Mouse (Mus musculus) thymus, postnatal 25 days (tissue): ENCODE results near the gene Phf20.

Source experiments
- DNase-seq: peaks from one replicate; pipeline ENCODE4 v3.0.0; 2022

Phf20 gene

DNA sequence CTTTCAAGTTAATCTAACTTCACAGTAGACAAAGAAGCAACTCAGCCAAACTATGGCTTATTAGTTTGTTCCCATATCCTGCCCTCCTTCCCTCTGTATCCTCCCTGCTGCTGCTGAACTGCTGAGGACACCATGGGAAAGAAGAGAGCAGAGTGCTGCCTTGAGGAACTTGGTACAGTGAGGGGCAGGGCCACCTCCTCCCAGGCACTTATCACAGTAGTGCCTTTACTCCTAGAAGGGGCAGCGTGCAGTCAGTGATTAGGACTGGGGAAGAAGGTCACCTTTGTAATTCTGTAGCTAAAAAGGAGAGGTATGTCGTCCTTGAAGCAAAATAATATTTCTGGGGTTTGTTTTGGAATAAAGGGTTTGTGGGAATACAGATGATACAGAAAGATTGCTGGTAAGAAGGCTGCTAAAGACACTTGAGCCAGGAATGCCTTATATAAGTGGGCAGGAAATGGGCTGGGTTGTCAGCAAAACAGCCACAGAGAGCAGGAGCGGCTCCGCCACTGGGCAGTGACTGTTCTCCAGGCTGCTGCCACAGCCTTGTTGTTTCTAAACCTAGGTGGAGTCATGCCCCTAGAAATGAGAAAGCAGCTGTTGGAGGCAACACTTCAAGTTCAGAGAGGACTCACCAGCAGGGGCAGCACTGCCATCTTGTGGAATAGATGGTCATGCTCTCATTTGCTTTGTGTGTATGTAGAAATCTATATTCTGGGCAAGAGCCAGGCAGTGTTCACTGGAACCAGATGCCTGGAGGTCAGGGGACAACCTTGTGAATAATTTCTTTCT, 82.2 kb downstream of the Phf20 start:
- DNase-seq, result peak; percentile 88

DNA sequence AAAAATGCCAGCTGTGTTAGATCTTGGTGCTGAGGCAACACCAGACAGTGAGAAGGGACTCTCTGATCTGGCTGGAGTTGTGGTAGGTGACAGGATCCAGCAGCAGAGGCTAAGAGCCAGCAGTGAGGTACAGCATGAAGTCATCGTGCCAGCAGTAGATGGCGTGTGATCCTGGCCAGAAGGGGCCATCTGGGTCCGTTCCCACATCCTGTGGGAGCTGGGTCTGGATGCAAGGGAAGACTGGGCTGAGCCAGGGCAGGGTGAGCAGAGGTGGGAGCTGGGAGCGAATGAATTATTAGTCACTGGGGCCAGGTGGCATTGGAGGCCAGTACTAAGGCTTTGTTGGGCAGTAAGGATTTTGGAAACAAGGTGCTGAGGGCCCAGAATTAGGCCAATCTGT, 85.0 kb downstream of the Phf20 start:
- DNase-seq, result no peak

DNA sequence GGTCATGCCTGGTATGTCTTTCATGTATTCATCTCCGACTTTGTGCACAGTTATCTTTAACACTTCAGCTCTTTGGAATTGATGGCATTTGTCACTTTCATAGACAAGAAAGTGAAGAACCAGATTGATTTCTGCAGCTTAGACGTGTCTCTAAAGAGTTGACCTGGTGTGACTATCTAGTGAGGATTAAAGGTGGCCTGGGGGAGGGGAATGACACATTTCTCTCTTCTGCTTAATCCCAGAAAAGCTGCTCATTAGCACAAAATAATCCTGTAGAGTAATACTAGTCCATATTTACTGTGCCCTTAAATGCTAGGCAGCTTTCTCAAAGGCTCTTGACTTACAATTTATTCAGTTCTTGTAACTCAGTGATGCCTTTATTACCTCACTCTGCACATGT, 88.9 kb downstream of the Phf20 start:
- no peak for DNase-seq

DNA sequence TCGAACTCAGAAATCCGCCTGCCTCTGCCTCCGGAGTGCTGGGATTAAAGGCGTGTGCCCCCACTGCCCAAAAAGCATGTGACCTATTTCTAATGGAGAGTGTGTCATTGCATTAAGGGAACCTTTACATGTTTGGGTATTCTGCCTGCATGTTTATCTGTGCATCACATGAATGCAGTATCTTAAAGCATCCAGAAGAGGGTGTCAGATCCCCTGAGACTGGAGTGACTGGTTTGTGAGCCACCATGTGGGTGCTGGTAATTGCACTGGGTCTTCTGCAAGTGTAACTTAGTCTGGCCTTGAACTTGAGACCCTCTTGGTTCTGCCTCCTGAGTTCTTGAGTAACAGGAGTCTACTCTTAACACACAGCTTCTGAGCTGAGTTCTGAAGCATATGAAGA, 90.5 kb downstream of the Phf20 start:
- no peak for DNase-seq

DNA sequence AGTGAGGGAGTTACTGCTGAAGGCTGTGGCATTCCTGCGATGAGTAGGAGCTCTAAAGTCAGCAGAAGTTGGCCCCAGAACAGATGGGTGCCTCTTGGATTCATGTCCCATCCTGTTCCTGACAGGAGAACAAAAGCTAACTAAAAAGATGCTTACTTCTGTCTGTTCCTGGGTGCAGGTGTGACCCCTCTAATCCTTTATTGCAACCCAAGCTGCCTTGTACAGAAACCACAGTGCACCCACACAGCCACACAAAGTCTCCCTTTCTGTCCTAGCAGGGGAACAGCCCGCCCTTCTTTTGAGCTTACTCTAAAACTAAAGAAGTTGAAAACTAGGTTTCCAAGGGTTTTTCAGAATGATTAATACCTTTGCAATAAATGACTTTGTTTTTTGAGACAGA, 92.0 kb downstream of the Phf20 start:
- DNase-seq, result peak; percentile 43

DNA sequence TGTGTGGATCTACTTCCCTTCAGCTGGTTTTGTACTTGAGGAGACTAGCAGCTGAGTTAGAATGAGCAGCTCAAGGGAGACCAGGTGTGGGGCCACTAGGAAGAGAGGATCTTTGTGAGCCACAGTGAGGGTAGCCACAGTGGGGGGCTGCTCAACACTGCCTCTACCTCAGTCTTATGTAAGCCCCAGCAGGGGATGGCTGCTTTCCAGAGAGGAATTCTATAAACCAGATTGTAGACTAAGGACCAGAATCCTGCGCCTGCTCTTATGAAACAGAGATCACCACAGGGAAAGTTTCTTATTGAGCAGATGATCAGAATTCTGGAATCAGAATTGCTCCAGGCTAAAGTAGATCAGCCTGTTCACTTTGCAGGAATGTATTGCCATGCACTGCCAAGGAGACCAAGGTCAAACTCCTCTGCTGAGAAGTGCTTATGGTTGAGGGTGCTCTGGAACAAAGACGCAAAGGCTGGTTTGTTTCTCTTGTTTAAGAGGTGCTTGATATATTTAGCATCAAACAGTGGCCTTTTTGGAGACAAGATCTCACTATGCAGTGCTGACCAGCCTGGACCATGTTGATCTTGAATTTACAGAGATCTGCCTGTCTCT, 93.4 kb downstream of the Phf20 start:
- peak; percentile 26 for DNase-seq

DNA sequence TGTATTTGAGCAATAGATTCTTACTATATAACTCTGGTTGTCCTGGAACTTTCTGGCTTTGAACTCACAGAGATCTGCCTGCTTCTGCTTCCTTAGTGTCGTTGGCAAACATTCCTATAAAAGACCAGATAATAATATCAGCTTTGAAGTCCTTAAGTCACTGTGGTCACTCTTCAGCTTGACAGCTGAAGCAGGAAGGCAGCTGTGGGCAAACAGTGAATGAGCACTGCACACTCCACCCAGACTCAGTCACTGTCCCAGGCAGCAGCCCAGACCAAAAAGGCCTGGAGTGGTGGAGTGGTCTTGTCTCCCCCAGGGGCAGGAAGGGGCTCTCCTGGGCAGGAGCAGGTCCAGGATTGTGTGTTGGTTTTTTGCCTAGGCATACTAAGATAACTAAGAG, 95.7 kb downstream of the Phf20 start:
- DNase-seq, result no peak

DNA sequence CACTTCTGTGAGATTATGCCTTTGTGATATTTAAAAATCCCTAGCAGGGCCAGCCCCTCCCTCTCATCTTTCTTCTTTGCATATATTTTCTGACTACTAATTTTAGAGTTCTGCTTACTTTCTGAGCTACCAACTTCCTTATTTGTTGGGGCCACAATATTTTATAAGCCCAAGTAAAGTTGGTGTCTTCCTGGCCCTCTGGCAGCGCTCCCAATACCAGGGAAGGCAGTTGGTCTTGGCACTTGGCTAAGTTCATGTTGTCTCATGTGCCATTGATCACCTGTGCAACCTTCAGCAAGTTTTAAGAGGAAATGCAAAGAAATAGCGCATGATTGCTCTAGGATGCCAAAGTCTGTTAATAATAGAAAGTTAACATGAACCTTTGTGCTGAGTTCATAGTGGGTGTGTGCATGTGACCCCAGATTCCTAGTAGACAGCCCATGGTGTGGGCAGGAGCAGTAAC, 99.4 kb downstream of the Phf20 start:
- DNase-seq, result no peak

DNA sequence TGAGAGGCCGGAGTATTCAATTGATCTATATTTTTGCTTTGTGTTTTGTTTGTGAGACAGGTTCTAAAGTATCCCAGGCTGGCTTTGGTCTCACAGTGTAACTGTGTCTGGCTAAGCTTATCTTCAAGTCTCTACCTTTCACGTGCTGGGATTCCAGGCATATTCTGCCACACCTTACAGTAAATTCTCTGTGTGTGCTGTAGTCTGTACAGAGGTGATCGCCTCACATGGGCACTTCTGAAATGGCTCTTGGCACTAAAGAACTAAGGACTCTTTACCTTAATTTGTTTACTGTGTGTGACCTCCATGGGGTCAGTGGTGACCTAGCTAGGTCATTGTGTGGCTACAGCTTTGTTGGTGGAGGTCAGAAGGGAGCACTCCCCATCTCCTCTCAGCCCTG, 99.9 kb downstream of the Phf20 start:
- no peak for DNase-seq

GRCm38 (mm10) chr2:156297653-156298052, 101.4 kb downstream of the Phf20 start:
- DNase-seq, result no peak

- DNase-seq, result no peak
Observed at GRCm38 (mm10) chr2:156298458-156298857, 102.2 kb downstream of the Phf20 start.

DNA sequence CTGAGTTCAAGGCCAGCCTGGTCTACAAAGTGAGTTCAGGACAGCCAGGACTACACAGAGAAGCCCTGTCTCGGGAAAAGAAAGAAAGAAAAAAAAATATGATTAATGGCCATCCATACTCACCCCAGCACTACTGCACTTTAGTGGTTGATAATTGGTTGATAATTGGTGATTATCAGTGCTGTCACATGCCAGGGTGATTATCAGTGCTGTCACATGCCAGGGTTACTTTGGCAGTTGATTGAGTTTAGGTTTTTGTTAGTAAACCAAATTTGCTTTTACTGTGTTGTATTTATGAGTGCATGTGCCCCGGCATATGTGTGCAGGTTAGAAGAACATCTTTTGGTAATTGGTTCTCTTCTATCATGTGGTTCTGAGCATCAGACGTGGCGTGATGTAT, 105.8 kb downstream of the Phf20 start:
- DNase-seq, result no peak

- no peak for DNase-seq
Observed at GRCm38 (mm10) chr2:156304351-156304750, 108.1 kb downstream of the Phf20 start.

DNA sequence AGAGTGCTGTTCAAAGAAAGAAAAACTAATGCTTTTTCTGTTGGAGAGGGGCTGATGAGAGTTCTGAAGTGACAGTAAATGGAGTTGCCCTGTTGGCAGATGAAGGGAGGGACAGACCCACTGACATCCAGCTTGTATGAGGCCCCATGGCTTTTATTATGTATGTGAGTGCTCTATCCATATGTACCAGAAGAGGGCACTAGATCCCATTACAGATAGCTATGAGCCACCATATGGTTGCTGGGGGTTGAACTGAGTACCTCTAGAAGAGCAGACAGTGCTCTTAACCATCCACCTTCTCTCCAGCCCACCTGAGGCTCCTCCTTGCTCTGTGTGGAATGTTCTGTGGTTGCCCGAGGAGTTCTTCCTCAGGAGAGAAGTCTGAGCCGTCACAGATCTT, 109.6 kb downstream of the Phf20 start:
- peak; percentile 13 for DNase-seq

DNA sequence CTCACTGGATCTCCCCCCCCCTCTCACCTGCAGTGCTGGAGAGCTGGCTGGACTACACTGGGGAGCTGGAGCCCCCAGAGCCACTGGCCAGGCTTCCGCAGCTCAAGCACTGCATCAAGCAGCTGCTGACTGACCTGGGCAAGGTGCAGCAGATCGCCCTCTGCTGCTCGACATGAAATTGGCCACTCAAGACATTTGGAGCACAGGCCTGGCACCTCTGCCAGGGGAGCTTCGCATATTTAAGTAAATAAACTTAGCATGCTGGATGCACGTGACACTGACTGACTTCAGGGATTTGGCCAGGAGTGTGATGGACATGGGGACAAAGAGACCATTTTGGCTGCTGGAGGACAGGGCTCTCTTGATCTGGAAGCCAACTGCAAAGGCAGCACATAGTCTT, 111.0 kb downstream of the Phf20 start:
- DNase-seq, result peak; percentile 22

DNA sequence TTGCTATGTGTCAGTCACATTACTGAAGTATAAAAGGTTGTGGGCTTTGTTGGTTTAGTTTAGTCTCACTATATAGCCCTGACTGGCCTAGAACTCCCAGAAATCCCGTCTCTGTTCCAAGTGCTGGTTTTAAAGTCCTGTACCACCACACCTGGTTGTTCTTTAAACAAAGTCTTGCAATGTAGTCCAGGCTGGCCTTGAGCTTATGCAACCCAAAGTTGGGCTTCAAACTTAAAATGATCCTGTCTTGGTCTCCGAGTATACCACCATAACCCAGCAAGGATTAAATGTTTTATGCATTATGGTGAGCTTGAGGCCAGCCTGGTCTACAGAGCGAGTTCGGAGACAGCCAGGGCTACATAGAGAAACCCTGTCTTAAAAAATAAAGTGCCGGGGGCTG, 113.7 kb downstream of the Phf20 start:
- no peak for DNase-seq

DNA sequence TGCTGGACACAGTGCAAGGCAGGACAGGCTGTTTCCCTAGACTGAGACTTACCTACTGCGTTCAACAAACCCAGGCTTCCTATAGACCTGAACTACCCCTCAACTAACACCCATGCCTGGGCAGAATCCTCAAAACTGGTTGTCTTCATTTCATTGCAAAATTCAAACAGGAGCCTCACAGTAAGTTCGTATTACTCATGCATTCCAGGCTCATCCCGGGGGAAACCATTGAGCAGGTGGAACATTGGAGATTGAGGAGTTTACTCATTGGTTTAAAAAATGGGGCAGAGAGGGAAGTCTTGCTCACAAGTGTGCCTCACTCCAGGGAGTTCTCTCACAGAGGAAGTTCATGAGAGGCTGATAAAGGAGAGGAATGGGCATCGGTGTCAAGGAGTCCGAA, 114.2 kb downstream of the Phf20 start:
- DNase-seq, result no peak

- no peak for DNase-seq
Observed at GRCm38 (mm10) chr2:156310945-156311344, 114.7 kb downstream of the Phf20 start.

- DNase-seq, result no peak
Observed at GRCm38 (mm10) chr2:156311441-156311840, 115.2 kb downstream of the Phf20 start.

GRCm38 (mm10) chr2:156311841-156312291, 115.6 kb downstream of the Phf20 start:
- DNase-seq, result peak; percentile 70

DNA sequence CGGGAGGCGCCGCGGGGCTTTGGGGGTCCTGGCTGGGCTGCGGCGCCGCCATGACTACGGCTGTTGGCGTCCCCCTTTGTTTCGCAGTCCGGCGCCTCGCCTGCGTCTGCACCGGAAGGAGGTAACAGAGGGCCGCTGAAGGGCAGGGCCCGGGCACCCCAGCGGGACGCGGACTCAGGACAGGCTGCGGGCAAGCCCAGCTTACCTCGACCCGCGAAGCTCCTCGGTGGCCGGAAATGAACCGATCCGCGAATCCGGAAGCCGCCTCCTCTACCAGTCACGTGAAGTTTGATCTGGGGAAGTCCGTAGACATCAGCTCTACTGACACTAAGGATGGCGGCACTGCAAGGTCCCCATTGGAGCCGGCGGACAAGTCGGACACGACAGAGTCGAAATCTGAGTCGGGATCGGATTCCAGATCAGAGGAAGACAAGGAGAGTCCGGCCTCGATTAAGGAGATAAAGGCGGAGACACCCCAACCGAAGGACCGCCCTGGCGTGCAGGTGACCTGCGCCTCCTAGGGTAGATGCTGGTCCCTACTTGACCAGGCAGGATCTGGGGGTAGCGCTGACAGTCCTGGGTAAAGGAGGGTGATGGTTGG, 116.1 kb downstream of the Phf20 start, which contains the start of the genes Cnbd2 and Scand1:
TSS of gene Cnbd2 (plus strand) at position 3 of the 601 bp plus-strand sequence.
TSS of gene Scand1 (minus strand) at position 408 of the 601 bp plus-strand sequence.
- DNase-seq, result peak; percentile 85

GRCm38 (mm10) chr2:156313153-156313552, 116.9 kb downstream of the Phf20 start:
- peak; percentile 5 for DNase-seq

- DNase-seq, result no peak
Observed at GRCm38 (mm10) chr2:156314811-156315210, 118.5 kb downstream of the Phf20 start.

- DNase-seq, result no peak
Observed at GRCm38 (mm10) chr2:156318491-156318890, 122.2 kb downstream of the Phf20 start.
